Mouse (Mus musculus): Measurements from ENCODE around the gene Smagp. TPM values are rescaled to one million over a fixed set of nuclear protein-coding genes. Genes with fewer than 3 reads are reported as not detected.

The Smagp gene
- polyA plus RNA-seq (2015; fragmentation: Nextera tagmentation; extraction: Ambion mirVana) = 77.1 and 88.6 TPM in 2 replicates

DNA sequence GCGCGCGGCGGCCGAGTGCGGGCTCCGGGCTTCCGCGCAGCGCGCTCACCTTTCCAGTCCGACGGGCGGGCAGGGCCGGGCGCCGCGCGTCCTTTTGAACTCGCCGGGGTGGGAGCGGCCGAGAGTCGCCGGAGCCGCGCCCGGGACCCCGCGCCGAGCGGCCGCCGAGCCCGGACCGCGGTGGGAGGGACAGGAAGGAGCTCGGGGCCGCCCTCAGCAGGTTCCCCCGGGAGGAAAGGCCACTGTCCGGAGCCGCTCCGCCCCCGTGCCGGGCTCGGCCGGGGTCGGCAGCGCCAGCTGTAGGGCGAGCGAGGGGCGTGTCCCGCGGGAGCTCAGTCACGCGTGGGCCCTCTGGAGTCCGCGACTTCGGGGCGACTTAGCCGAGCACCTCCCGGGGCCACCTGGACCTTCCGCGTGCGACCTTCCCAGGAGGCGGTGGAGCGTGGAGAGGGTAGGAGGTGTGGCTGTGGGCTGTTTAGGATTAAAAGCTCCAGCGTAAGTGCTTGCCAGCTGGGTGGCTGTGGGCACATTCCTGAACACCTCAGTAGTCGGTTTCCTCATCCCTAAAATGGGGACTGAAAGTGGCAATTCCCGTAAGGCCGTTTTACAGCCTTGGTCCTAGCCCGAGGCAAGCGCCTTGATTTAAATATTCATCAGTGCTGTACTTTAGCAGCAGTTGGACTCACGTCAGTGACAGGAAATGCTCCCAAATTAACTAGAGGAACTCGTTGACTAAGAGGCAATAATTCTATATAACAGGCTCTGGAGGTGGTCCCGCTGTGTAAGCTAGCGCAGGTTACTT, at the start of gene Smagp:
TSS of gene Smagp (minus strand) at position 241 of the 802 bp plus-strand sequence.
- H3K36me3 ChIP-seq (ENCODE audit: control insufficient read depth, insufficient read depth) = no peaks in the 10 kb centered on the region
- H3K4me2 ChIP-seq (replicated peaks; ENCODE audit: low read depth) = peak within 1 kb of the TSS; percentile 91
- H3K27ac ChIP-seq (ENCODE audit: low read depth, low read length) = peak within 1 kb of the TSS; percentile 92
- H3K4me1 ChIP-seq (replicated peaks; ENCODE audit: control insufficient read depth, insufficient read depth, low read length) = 0 out of 2 replicates have a peak, but pooled peaks cover 3% of the 10 kb centered on the region
- under 1% methylated on average over 73 of the region's 77 CpGs for WGBS
- peak within 1 kb of the TSS; percentile 75 for H3K4me3 ChIP-seq (ENCODE audit: low read depth, low read length)
- peak; percentile 41 for ATAC-seq
- TF ChIP-seq CTCF (IDR thresholded peaks at IDR 0.05; ENCODE audit: low read depth) = no peak
- peak within 1 kb of the TSS; percentile 81 for H3K9ac ChIP-seq (ENCODE audit: low read depth, low read length)
- H3K9me3 ChIP-seq (ENCODE audit: control insufficient read depth) = no peaks in the 10 kb centered on the region
- H3K27me3 ChIP-seq (replicated peaks; ENCODE audit: control insufficient read depth, insufficient read depth, low read length) = peaks cover 6% of the 10 kb centered on the region; the same call in 1 of the 2 replicates

DNA sequence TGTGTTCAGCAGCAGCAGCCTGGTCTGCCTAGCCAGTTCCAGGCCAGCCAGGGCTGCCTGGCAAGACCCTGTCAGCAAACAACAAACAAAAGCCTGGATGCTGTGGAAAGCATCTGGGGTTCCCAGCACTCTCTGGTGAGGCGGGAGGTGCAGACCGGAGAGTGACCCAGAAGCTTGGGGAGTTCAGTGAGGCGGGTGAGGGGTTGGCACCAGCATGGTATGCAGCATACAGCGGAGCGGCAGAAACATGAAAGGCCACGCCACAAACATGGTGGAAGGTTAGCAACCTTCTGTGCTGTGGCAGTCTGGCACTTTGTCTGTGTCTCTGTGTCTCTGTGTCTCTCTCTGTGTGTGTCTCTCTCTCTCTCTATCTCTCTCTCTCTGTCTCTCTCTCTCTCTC, 49.7 kb upstream of the Smagp start:
- no peak for TF ChIP-seq CTCF (IDR thresholded peaks at IDR 0.05; ENCODE audit: low read depth)
- 94% methylated on average over 6 of the region's 6 CpGs for WGBS
- no peak overlapping the region for H3K4me3 ChIP-seq (ENCODE audit: low read depth, low read length)
- no peak overlapping the region for H3K9ac ChIP-seq (ENCODE audit: low read depth, low read length)
- H3K27ac ChIP-seq (ENCODE audit: low read depth, low read length) = no peak overlapping the region
- H3K27me3 ChIP-seq (replicated peaks; ENCODE audit: control insufficient read depth, insufficient read depth, low read length) = no peaks in the 10 kb centered on the region
- peaks cover 4% of the 10 kb centered on the region; the same call in 1 of the 2 replicates for H3K36me3 ChIP-seq (ENCODE audit: control insufficient read depth, insufficient read depth)
- H3K4me2 ChIP-seq (replicated peaks; ENCODE audit: low read depth) = no peak overlapping the region
- no peaks in the 10 kb centered on the region for H3K4me1 ChIP-seq (replicated peaks; ENCODE audit: control insufficient read depth, insufficient read depth, low read length)
- no peak for ATAC-seq
- 0 out of 2 replicates have a peak, but pooled peaks cover 6% of the 10 kb centered on the region for H3K9me3 ChIP-seq (ENCODE audit: control insufficient read depth)

DNA sequence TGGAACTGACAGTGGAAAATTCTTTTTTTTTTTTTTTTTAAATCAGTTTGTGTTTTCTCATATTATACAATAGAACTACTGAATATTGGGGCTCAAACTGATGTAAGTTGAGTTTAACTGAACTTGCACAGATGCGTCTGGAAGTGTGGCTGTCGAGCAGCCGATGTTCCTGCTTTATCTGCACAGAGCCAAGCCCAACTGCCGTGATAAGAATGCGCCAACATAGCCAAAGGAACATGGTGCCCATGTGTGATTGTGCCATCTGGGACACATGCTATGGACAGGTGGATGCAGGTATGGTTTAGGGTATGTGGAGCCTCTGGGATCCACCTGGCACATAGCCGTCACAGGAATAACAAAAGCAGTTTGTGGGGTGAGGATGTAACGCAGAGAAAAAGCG, 49.1 kb upstream of the Smagp start:
- no peaks in the 10 kb centered on the region for H3K36me3 ChIP-seq (ENCODE audit: control insufficient read depth, insufficient read depth)
- 71% methylated on average over 8 of the region's 8 CpGs for WGBS

DNA sequence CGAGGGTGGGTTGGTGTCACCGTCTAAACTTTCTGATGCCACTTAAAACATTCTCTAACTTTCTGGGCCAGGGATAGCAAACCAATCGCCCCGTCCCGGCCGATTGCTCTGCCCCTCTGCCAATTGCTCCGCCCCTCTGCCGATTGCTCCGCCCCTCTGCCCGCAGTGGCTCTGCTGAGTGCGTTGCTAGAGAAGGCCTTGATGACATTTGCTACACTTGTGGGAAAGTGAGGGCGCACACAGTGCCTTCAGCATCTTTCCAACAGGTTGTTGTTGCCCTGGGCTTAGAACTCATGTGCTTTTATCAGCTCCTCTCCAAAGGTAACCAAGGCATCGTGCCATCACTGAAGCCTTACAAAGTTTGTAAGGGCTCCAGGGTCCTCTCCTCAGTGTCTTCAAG, 48.5 kb upstream of the Smagp start:
- TF ChIP-seq CTCF (IDR thresholded peaks at IDR 0.05; ENCODE audit: low read depth) = no peak
- Histone ChIP-seq H3K4me3 (ENCODE audit: low read depth, low read length) (no peak overlapping the region), H3K4me2 (replicated peaks; ENCODE audit: low read depth) (no peak overlapping the region; the same call in 1 of the 2 replicates), H3K9ac (ENCODE audit: low read depth, low read length) (no peak overlapping the region), H3K4me1 (replicated peaks; ENCODE audit: control insufficient read depth, insufficient read depth, low read length) (no peaks in the 10 kb centered on the region), H3K9me3 (ENCODE audit: control insufficient read depth) (0 out of 2 replicates have a peak, but pooled peaks cover under 1% of the 10 kb centered on the region), H3K27ac (ENCODE audit: low read depth, low read length) (no peak overlapping the region), H3K36me3 (ENCODE audit: control insufficient read depth, insufficient read depth) (no peaks in the 10 kb centered on the region), H3K27me3 (replicated peaks; ENCODE audit: control insufficient read depth, insufficient read depth, low read length) (no peaks in the 10 kb centered on the region)
- WGBS = 29% methylated on average over 13 of the region's 13 CpGs
- no peak for ATAC-seq

More for the DNA sequence above, 49.1 kb upstream of the Smagp start:
- no peak overlapping the region for H3K4me3 ChIP-seq (ENCODE audit: low read depth, low read length)
- no peaks in the 10 kb centered on the region for H3K4me1 ChIP-seq (replicated peaks; ENCODE audit: control insufficient read depth, insufficient read depth, low read length)
- no peak for ATAC-seq
- no peak overlapping the region for H3K9ac ChIP-seq (ENCODE audit: low read depth, low read length)
- no peak overlapping the region for H3K27ac ChIP-seq (ENCODE audit: low read depth, low read length)
- TF ChIP-seq CTCF (IDR thresholded peaks at IDR 0.05; ENCODE audit: low read depth) = no peak
- no peaks in the 10 kb centered on the region for H3K27me3 ChIP-seq (replicated peaks; ENCODE audit: control insufficient read depth, insufficient read depth, low read length)
- 0 out of 2 replicates have a peak, but pooled peaks cover 6% of the 10 kb centered on the region for H3K9me3 ChIP-seq (ENCODE audit: control insufficient read depth)
- H3K4me2 ChIP-seq (replicated peaks; ENCODE audit: low read depth) = no peak overlapping the region

DNA sequence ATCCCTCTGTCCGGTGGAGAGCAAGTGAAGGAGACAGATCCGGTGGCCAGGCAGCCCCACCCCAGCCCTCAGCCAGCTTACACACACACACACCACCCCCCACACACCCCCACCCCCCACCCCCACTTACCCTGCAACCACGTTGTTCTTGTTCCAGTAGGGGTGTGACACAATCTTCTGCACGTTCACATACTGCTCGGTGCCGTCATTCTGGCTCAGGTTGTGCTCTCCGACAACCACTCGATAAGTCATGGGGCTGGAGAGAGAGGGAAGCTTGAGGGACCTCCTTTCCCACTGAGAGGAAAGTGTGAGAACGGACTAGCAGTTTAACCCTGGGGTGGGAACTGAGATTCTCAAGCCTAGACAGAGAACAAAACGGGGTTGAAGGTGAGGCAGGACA, 47.7 kb upstream of the Smagp start:
- Histone ChIP-seq H3K27ac (ENCODE audit: low read depth, low read length) (no peak overlapping the region), H3K36me3 (ENCODE audit: control insufficient read depth, insufficient read depth) (no peaks in the 10 kb centered on the region), H3K27me3 (replicated peaks; ENCODE audit: control insufficient read depth, insufficient read depth, low read length) (no peaks in the 10 kb centered on the region), H3K4me1 (replicated peaks; ENCODE audit: control insufficient read depth, insufficient read depth, low read length) (0 out of 2 replicates have a peak, but pooled peaks cover 2% of the 10 kb centered on the region), H3K4me2 (replicated peaks; ENCODE audit: low read depth) (no peak overlapping the region), H3K9me3 (ENCODE audit: control insufficient read depth) (no peaks in the 10 kb centered on the region), H3K4me3 (ENCODE audit: low read depth, low read length) (no peak overlapping the region), H3K9ac (ENCODE audit: low read depth, low read length) (no peak overlapping the region)
- no peak for TF ChIP-seq CTCF (IDR thresholded peaks at IDR 0.05; ENCODE audit: low read depth)
- WGBS = 51% methylated on average over 10 of the region's 10 CpGs
- ATAC-seq = no peak

DNA sequence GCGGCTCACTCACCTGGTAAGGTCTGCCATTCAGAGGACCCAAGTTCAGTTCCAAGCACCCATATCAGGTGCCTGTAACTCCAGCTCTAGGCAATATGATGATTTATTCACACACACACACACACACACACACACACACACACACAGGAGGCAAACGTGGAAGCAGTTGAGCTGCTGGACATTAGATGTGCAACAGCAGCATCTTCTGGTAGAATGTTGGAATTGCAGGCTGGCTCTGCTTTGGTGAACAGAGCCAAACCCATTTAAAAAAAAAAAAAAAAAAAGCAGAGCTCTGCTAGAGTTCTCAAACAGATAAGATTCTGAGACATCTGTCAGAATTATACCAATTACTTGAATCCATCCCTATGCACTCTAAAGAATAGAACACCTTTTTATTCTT, 46.3 kb upstream of the Smagp start:
- no peak overlapping the region for H3K4me2 ChIP-seq (replicated peaks; ENCODE audit: low read depth)
- H3K9me3 ChIP-seq (ENCODE audit: control insufficient read depth) = no peaks in the 10 kb centered on the region
- H3K27ac ChIP-seq (ENCODE audit: low read depth, low read length) = no peak overlapping the region
- no peak overlapping the region for H3K4me3 ChIP-seq (ENCODE audit: low read depth, low read length)
- 46% methylated on average over 2 of the region's 2 CpGs for WGBS
- no peaks in the 10 kb centered on the region for H3K27me3 ChIP-seq (replicated peaks; ENCODE audit: control insufficient read depth, insufficient read depth, low read length)
- peak; percentile 93 for TF ChIP-seq CTCF (IDR thresholded peaks at IDR 0.05; ENCODE audit: low read depth)
- 0 out of 2 replicates have a peak, but pooled peaks have one; percentile 7 for ATAC-seq
- 0 out of 2 replicates have a peak, but pooled peaks cover 4% of the 10 kb centered on the region for H3K4me1 ChIP-seq (replicated peaks; ENCODE audit: control insufficient read depth, insufficient read depth, low read length)
- no peaks in the 10 kb centered on the region for H3K36me3 ChIP-seq (ENCODE audit: control insufficient read depth, insufficient read depth)
- no peak overlapping the region for H3K9ac ChIP-seq (ENCODE audit: low read depth, low read length)

Measured in intestine, postnatal 0 days (tissue).